Mouse (Mus musculus) intestine, embryonic 14.5 days (tissue): Measurements from ENCODE around the gene Snx6. TPM values are rescaled to one million over a fixed set of nuclear protein-coding genes. Genes with fewer than 3 reads are reported as not detected.
A peak's percentile ranks its signal among the peaks of the same experiment; 100 is the strongest.
"Not testable (repeated sequence)": the region's sequence is repeated elsewhere in the genome, so short reads cannot be mapped to it uniquely, and the experiment has no call there.

Source experiments
- ATAC-seq: fragments of 200-750 bp; cut with Nextera tagmentation; replicated peaks from 2 replicates; pipeline ENCODE4 v1.8.0; 2017; ENCODE audit warnings: low read depth, moderate number of reproducible peaks, moderate TSS enrichment, moderate library complexity; ENCODE audit not compliant: low FRiP score, low TSS enrichment
- DNase-seq: peaks from one replicate; pipeline ENCODE4 v3.0.0-alpha.2; 2018; ENCODE audit warnings: low spot score
- H3K27ac ChIP-seq: fragments of 300-500 bp; sonication (generic); 2 replicates; pipeline ENCODE4 v1.5.1; 2014; ENCODE audit warnings: low read depth, mild to moderate bottlenecking, control low read depth
- H3K27me3 ChIP-seq: fragments of 300-500 bp; sonication (generic); replicated peaks from 2 replicates; pipeline ENCODE4 v1.6.1; 2014; ENCODE audit warnings: low read length, control low read depth; ENCODE audit not compliant: control insufficient read depth, insufficient read depth
- H3K36me3 ChIP-seq: fragments of 300-500 bp; sonication (generic); 2 replicates; pipeline ENCODE4 v1.6.1; 2014; ENCODE audit warnings: low read length, control low read depth; ENCODE audit not compliant: control insufficient read depth, insufficient read depth
- H3K4me1 ChIP-seq: fragments of 300-500 bp; sonication (generic); replicated peaks from 2 replicates; pipeline ENCODE4 v1.6.1; 2014; ENCODE audit warnings: low read length, control low read depth, mixed read lengths; ENCODE audit not compliant: control insufficient read depth, insufficient read depth
- H3K4me2 ChIP-seq: fragments of 300-500 bp; sonication (generic); 2 replicates; pipeline ENCODE4 v1.6.1; 2014; ENCODE audit warnings: low read length
- H3K4me3 ChIP-seq: fragments of 300-500 bp; sonication (generic); 2 replicates; pipeline ENCODE4 v1.5.1; 2014; ENCODE audit warnings: low read depth, low read length, control low read depth, mixed read lengths
- H3K9ac ChIP-seq: fragments of 300-500 bp; sonication (generic); 2 replicates; pipeline ENCODE4 v1.6.1; 2014; ENCODE audit warnings: mild to moderate bottlenecking, low read length
- H3K9me3 ChIP-seq: fragments of 300-500 bp; sonication (generic); 2 replicates; pipeline ENCODE4 v1.6.1; 2016; ENCODE audit warnings: low read length, control low read depth; ENCODE audit not compliant: control insufficient read depth
- WGBS: fragments of 180-500 bp; shearing (Covaris S2); extraction: QIAGEN DNeasy Blood & Tissue Kit; methylation state at CpG from one replicate; pipeline ENCODE4 v1.1.7; 2014; 5-methylcytosine and 5-hydroxymethylcytosine counted together
- polyA plus RNA-seq: library from polyadenylated mRNA; unstranded; fragments of >200 nt; fragmentation: Nextera tagmentation; extraction: Ambion mirVana; gene quantifications from 2 replicates; pipeline ENCODE4 v1.2.1, GENCODE M21; 2014

The Snx6 gene
- polyA plus RNA-seq, 1 experiment from 2014 or later = 178 TPM

DNA sequence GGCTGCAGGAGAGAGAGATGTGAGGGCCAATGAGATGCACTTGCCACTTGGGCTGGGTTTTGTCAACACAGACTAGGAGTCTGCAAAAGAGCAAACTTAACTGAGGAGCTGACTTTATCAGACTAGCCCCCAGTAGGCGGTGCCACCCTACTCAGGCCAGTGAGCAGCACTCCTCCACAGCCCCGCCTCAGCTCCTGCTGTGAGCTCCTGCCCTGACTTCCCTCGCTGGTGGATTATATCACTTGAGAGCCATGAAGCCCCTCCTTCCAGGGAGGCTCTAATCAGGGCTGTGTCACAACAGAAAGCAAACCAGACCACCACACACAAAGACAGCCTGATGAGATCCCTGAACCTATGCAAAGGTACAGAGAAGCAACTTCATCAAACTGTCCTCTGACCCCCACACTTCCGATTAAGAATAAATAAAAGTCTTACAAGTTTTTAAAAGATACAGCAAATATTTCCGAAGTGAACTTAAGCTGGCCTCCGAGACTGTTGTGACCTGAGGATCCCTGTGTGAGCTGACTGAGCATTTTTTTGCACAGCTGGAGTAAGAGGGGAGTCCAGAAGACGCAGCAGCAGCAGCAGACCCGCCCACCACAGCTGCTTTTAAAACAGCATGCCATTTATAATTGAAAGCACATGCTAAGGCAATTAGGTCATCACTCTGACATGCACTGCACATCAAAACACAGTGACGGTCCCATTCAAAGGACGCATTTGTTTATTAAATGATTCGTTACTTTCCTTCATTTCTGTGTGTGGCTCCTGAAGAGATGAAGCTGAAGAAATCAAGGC, 6.0 kb downstream of the Snx6 start:
- Histone ChIP-seq H3K27ac (peak overlapping the region; percentile 35), H3K27me3 (no peaks in the 10 kb centered on the region), H3K9me3 (no peaks in the 10 kb centered on the region), H3K4me2 (peak overlapping the region; percentile 35), H3K36me3 (peaks cover 11% of the 10 kb centered on the region), H3K9ac (no peak overlapping the region), H3K4me3 (no peak overlapping the region), H3K4me1 (peaks cover 33% of the 10 kb centered on the region)
- WGBS = 9% methylated on average over 11 of the region's 11 CpGs
- ATAC-seq (peak; percentile 83), DNase-seq (peak; percentile 64)

DNA sequence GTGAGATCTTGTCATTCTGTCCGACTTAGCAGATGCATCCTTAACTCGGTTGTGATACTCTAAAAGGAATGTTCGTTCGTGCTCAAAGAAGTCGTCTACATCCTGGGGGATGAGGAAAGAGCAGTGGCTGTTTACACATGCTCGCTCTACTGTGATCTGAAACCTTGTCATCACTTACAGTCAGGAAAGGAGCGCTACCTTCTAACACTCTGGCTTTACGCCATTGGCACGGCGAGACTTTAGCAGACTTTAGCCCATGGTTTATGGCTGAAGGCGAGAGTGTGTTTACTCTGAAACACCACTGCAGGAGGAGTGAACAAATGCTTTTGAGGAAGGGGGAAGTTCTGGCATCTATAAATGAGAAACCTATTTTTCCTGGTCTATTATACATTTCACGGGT, 31.9 kb downstream of the Snx6 start:
- no peak for ATAC-seq
- peaks cover 93% of the 10 kb centered on the region for H3K36me3 ChIP-seq
- no peak overlapping the region for H3K4me3 ChIP-seq
- no peak for DNase-seq
- H3K9ac ChIP-seq = no peak overlapping the region
- no peaks in the 10 kb centered on the region for H3K27me3 ChIP-seq
- no peak overlapping the region for H3K4me2 ChIP-seq
- WGBS = 82% methylated on average over 12 of the region's 12 CpGs
- H3K9me3 ChIP-seq = no peaks in the 10 kb centered on the region
- H3K27ac ChIP-seq = no peak overlapping the region
- H3K4me1 ChIP-seq = no peaks in the 10 kb centered on the region

DNA sequence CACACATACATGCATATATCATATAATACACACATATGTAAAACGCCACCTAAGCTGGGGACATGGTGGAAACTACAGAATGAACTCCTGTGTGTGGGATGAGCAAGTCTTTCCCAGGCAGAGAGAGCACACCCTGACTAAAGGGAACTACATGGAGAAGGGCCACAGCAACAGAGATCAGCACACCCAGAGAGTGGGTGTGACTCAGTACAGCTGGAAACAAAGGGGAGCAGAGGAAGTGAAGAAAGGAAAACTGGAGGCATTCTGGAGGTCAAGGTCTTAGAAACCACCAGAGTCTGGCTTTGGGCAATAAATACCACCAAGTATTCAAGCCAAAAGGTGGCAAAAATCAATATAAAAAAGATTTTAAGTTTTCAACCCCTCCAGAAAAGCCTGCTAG, 34.8 kb downstream of the Snx6 start:
- peaks cover 93% of the 10 kb centered on the region for H3K36me3 ChIP-seq
- no peak overlapping the region for H3K27ac ChIP-seq
- no peak overlapping the region for H3K4me2 ChIP-seq
- H3K4me3 ChIP-seq = no peak overlapping the region
- H3K4me1 ChIP-seq = no peaks in the 10 kb centered on the region
- no peaks in the 10 kb centered on the region for H3K27me3 ChIP-seq
- 95% methylated on average over 1 of the region's 1 CpGs for WGBS
- DNase-seq = no peak
- no peaks in the 10 kb centered on the region for H3K9me3 ChIP-seq
- no peak overlapping the region for H3K9ac ChIP-seq
- ATAC-seq = no peak

DNA sequence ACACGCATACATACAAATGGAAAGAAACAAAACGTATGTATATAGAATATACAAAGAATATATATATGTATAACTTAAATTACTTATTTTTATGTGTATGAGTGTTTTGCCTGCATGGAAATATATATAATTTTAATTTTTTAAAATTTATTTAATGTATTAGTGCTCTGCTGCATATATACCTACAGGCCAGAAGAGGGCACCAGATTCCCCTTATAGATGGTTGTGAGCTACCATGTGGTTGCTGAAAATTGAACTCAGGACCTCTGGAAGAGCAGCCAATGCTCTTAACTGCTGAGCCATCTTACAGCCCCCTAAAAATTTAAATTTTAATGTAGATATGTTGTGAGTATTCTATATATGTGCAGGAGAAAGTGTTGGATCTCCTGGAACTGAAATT, 36.7 kb downstream of the Snx6 start:
- ATAC-seq (no peak), DNase-seq (no peak)
- Histone ChIP-seq H3K4me1 (no peaks in the 10 kb centered on the region), H3K27me3 (no peaks in the 10 kb centered on the region), H3K27ac (no peak overlapping the region), H3K36me3 (peaks cover 92% of the 10 kb centered on the region), H3K4me3 (no peak overlapping the region), H3K9me3 (no peaks in the 10 kb centered on the region), H3K4me2 (no peak overlapping the region), H3K9ac (no peak overlapping the region)
- WGBS = 92% methylated on average over 2 of the region's 2 CpGs

DNA sequence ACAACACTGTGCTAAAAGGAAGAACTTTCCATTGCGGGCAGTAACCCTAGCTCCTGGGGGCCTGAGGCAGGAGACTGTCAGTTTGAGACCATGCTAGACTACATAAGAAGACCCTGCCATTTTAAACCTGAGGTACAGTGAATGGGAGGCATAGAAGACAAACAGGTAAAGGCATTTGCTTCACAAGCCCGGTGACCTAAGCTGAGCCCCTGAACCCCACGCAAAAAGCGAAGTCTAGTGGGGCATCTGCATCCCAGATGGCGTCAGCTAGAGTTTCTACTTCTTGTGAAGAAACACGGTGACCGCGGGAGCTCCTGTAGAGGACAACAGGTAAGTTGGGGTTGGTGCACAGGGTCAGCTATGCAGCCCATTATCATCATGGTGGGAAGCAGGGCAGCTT, 46.9 kb downstream of the Snx6 start:
- Histone ChIP-seq H3K9me3 (no peaks in the 10 kb centered on the region), H3K4me2 (no peak overlapping the region), H3K4me1 (no peaks in the 10 kb centered on the region; the same call in 1 of the 2 replicates), H3K36me3 (peaks cover 67% of the 10 kb centered on the region), H3K4me3 (no peak overlapping the region), H3K9ac (no peak overlapping the region), H3K27ac (no peak overlapping the region), H3K27me3 (no peaks in the 10 kb centered on the region)
- ATAC-seq (no peak), DNase-seq (peak; percentile 33)
- WGBS = 97% methylated on average over 8 of the region's 8 CpGs

DNA sequence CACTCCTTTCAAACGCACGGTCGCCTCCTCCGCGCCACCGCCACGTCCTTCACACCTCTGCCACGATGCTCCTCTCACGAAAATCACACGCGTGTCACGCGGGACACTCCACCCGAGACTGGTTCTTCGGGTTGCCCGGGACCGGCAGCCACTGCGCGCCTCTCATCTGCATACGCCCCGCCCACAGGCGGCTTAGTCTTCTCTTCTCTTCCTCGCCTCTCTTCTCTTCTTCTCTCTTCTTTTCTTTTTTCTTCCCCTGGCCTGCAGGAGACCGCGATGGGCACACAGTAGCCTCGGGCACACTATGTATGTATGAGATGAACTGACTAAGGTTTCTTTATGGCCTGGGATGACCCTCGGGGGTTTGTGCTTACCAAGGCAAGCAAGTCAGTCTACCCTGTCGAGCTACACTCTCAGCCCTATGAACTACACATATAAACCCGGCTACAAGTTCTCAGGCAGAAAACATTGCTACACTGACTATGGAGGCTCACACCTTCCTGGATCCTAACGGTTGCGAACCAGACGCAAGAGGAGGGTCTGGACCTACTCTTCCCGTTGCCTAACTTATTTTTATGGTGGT, 56.8 kb downstream of the Snx6 start:
- H3K9me3 ChIP-seq, H3K27ac ChIP-seq, DNase-seq, H3K4me1 ChIP-seq, H3K27me3 ChIP-seq, H3K9ac ChIP-seq, H3K4me2 ChIP-seq, H3K36me3 ChIP-seq, H3K4me3 ChIP-seq: not testable (repeated sequence)
- peak; percentile 67 for ATAC-seq
- WGBS = 0% methylated on average over 9 of the region's 33 CpGs

DNA sequence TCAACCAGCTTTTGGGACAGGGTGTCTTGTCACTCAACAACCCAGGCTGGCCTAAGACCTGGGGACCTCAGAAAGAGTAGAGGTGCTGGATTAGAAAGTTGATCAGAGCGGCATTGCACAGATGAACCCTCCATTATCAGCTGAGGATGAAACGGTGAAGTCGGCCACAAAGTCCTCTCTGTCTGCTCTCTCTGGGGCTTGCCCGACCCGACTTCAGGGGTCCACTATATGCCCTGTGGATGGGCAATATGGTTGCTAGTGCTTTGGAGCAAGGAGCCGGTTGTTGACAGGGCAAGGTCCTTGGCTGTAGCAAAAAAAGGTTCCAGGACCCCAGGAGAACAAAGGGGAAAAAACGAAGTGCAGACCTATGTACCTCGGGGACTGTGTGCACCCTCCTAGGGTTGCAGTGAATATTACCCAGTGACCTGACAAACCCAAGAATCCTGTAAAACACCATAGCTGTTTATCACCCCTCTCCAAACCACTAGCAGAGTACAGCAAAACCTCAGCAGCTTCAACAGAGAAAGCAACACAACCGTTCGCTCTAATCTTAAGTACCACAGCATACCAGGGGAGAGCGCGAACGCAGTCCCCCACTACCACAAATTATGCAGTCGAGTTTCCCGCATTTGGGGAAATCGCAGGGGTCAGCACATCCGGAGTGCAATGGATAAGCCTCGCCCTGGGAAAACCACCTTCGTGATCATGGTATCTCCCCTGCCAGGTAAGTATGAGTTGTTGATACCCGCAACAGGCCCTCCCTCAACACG, 57.4 kb downstream of the Snx6 start:
- H3K27ac ChIP-seq, H3K9ac ChIP-seq, H3K36me3 ChIP-seq, H3K4me2 ChIP-seq, H3K9me3 ChIP-seq, DNase-seq, H3K4me1 ChIP-seq, H3K27me3 ChIP-seq, H3K4me3 ChIP-seq: not testable (repeated sequence)
- ATAC-seq = peak; percentile 80
- WGBS = no CpG with 5 or more reads among the region's 21 CpGs

DNA sequence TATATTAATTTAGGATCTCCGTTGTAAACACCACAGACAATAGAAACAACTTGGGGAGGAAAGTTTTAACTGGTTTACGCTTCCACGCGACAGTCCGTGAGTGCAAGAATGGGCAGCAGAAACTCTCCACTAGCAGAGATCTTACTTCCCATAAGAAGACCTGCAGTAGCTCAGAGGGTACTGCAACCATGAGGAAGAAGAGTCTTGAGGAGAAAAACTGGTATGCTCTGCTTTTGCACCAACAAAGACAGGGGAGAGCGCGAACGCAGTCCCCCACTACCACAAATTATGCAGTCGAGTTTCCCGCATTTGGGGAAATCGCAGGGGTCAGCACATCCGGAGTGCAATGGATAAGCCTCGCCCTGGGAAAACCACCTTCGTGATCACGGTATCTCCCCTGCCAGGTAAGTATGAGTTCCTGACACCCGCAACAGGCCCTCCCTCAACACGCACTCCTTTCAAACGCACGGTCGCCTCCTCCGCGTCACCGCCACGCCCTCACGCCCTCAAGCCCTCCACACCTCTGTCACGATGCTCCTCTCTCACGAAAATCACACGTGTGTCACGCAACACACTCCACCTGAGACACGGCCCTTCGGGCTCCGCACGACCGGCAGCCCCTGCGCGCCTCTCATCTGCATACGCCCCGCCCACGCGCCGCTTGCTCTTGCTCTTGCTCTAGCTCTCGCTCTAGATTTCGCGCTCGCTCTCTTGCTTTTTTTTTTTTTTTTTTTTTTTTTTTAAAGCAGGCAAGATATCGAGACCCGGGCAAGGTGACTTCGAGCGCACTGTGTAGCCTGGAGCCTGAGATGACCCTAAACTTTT, 61.0 kb downstream of the Snx6 start:
- H3K9me3 ChIP-seq, H3K4me2 ChIP-seq, H3K27me3 ChIP-seq, H3K27ac ChIP-seq, DNase-seq, H3K36me3 ChIP-seq, H3K4me3 ChIP-seq, H3K9ac ChIP-seq, H3K4me1 ChIP-seq: not testable (repeated sequence)
- 0% methylated on average over 6 of the region's 49 CpGs for WGBS
- ATAC-seq = peak; percentile 64
